Mouse (Mus musculus): ENCODE data around the gene Mon2. TPM values are rescaled to one million over a fixed set of nuclear protein-coding genes. Genes with fewer than 3 reads are reported as not detected.
A peak's percentile ranks its signal among the peaks of the same experiment; 100 is the strongest.

Gene Mon2
- total and polyA plus RNA-seq, 3 experiments, result 33.8 to 38.6 TPM; not detected in 1

- Histone ChIP-seq H3K79me2 (ENCODE audit: control insufficient read depth, insufficient read depth, low read length, poor library complexity) (no peaks in the 10 kb centered on the region), H3K9me3 (replicated peaks; ENCODE audit: insufficient read depth, low read length) (no peaks in the 10 kb centered on the region), H3K27me3 (ENCODE audit: control insufficient read depth in 1 of 2, insufficient read depth in 2 of 2, low read length in 2 of 2) (no peaks in the 10 kb centered on the region), H3K4me3 (ENCODE audit: control insufficient read depth in 1 of 2, insufficient read depth in 1 of 2, low read depth in 2 of 2, low read length in 2 of 2) (no peak overlapping the region), H3K9ac (ENCODE audit: control insufficient read depth, low read depth, low read length, poor library complexity, severe bottlenecking) (no peak overlapping the region), H3K36me3 (ENCODE audit: control insufficient read depth in 1 of 2, insufficient read depth in 2 of 2, low read length in 2 of 2) (no peaks in the 10 kb centered on the region; a peak in 1 of 4 replicates), H3K27ac (ENCODE audit: control insufficient read depth, low read depth, low read length) (no peak overlapping the region), H3K4me1 (ENCODE audit: control insufficient read depth in 1 of 2, insufficient read depth in 2 of 2, low read length in 2 of 2) (no peaks in the 10 kb centered on the region)
- no peak for DNase-seq (ENCODE audit: low read depth, low spot score)
- TF ChIP-seq MYC (IDR thresholded peaks at IDR 0.05; ENCODE audit: low read depth, low read length), result no peak
- no peak for TF ChIP-seq POLR2A (IDR thresholded peaks at IDR 0.05; ENCODE audit: control insufficient read depth in 1 of 2, insufficient read depth in 1 of 2, low read depth in 1 of 2, low read length in 2 of 2, poor library complexity in 1 of 2)
- TF ChIP-seq USF2 (IDR thresholded peaks at IDR 0.05; ENCODE audit: borderline replicate concordance in 1 of 2, insufficient read depth in 1 of 2, low read depth in 1 of 2, low read length in 2 of 2), result no peak
- TF ChIP-seq MEF2A (IDR thresholded peaks at IDR 0.05; ENCODE audit: extremely low read depth, insufficient replicate concordance, low read depth, low read length, poor library complexity, severe bottlenecking), result no peak
- no peak for TF ChIP-seq MAX (IDR thresholded peaks at IDR 0.05; ENCODE audit: low read length)
- TF ChIP-seq TBP (IDR thresholded peaks at IDR 0.05; ENCODE audit: low read depth, low read length), result no peak
- TF ChIP-seq EP300 (IDR thresholded peaks at IDR 0.05; ENCODE audit: low read depth in 1 of 2, low read length in 2 of 2), result no peak
- TF ChIP-seq ZKSCAN1 (IDR thresholded peaks at IDR 0.05; ENCODE audit: low read depth, low read length), result no peak
- TF ChIP-seq ELF1 (IDR thresholded peaks at IDR 0.05; ENCODE audit: low read depth, low read length), result no peak
- no peak for TF ChIP-seq POLR2AphosphoS2 (IDR thresholded peaks at IDR 0.05; ENCODE audit: low read length)
- TF ChIP-seq MXI1 (IDR thresholded peaks at IDR 0.05; ENCODE audit: low read depth, low read length), result no peak
- no peak for TF ChIP-seq CHD2 (IDR thresholded peaks at IDR 0.05; ENCODE audit: low read length)
- no peak for TF ChIP-seq ZNF384 (IDR thresholded peaks at IDR 0.05; ENCODE audit: low read depth, low read length)
- no peak for TF ChIP-seq RAD21 (IDR thresholded peaks at IDR 0.05; ENCODE audit: low read depth, low read length)
- no peak for TF ChIP-seq NRF1 (IDR thresholded peaks at IDR 0.05; ENCODE audit: insufficient read depth, low read depth, low read length, poor library complexity, severe bottlenecking)
- no peak for TF ChIP-seq UBTF (IDR thresholded peaks at IDR 0.05; ENCODE audit: borderline replicate concordance, insufficient read depth, low read depth, low read length)
- no peak for TF ChIP-seq ZC3H11A (IDR thresholded peaks at IDR 0.05; ENCODE audit: low read depth, low read length)
- TF ChIP-seq ETS1 (IDR thresholded peaks at IDR 0.05; ENCODE audit: low read depth, low read length), result no peak
These were observed 31.8 kb upstream of the Mon2 start for GRCm38 (mm10) chr10:123108121-123108520.

GRCm38 (mm10) chr10:123101303-123101702 is 25.0 kb upstream of the Mon2 start:
- Histone ChIP-seq H3K79me2 (ENCODE audit: control insufficient read depth, insufficient read depth, low read length, poor library complexity) (no peaks in the 10 kb centered on the region), H3K9me3 (replicated peaks; ENCODE audit: insufficient read depth, low read length) (no peaks in the 10 kb centered on the region), H3K27me3 (ENCODE audit: control insufficient read depth in 1 of 2, insufficient read depth in 2 of 2, low read length in 2 of 2) (no peaks in the 10 kb centered on the region), H3K27ac (ENCODE audit: control insufficient read depth, low read depth, low read length) (no peak overlapping the region), H3K4me1 (ENCODE audit: control insufficient read depth in 1 of 2, insufficient read depth in 2 of 2, low read length in 2 of 2) (peaks cover 3 to 4% of the 10 kb centered on the region in 2 experiments; a peak in 2 of 4 replicates), H3K4me3 (ENCODE audit: control insufficient read depth in 1 of 2, insufficient read depth in 1 of 2, low read depth in 2 of 2, low read length in 2 of 2) (no peak overlapping the region), H3K36me3 (ENCODE audit: control insufficient read depth in 1 of 2, insufficient read depth in 2 of 2, low read length in 2 of 2) (peaks cover 0 to 2% of the 10 kb centered on the region in 2 experiments; a peak in 2 of 4 replicates), H3K9ac (ENCODE audit: control insufficient read depth, low read depth, low read length, poor library complexity, severe bottlenecking) (no peak overlapping the region)
- DNase-seq (ENCODE audit: low read depth, low spot score), result peak; percentile 56
- TF ChIP-seq ZKSCAN1 (IDR thresholded peaks at IDR 0.05; ENCODE audit: low read depth, low read length) (no peak), NRF1 (IDR thresholded peaks at IDR 0.05; ENCODE audit: insufficient read depth, low read depth, low read length, poor library complexity, severe bottlenecking) (no peak), POLR2A (IDR thresholded peaks at IDR 0.05; ENCODE audit: control insufficient read depth in 1 of 2, insufficient read depth in 1 of 2, low read depth in 1 of 2, low read length in 2 of 2, poor library complexity in 1 of 2) (no peak), USF2 (IDR thresholded peaks at IDR 0.05; ENCODE audit: borderline replicate concordance in 1 of 2, insufficient read depth in 1 of 2, low read depth in 1 of 2, low read length in 2 of 2) (no peak), SIN3A (IDR thresholded peaks at IDR 0.05; ENCODE audit: low read length) (peak; percentile 63), MAZ (IDR thresholded peaks at IDR 0.05; ENCODE audit: low read depth, low read length) (no peak), UBTF (IDR thresholded peaks at IDR 0.05; ENCODE audit: borderline replicate concordance, insufficient read depth, low read depth, low read length) (no peak), KAT2A (conservative IDR thresholded peaks at IDR 0.05; ENCODE audit: low read depth, low read length) (no peak), ELF1 (IDR thresholded peaks at IDR 0.05; ENCODE audit: low read depth, low read length) (0 out of 2 replicates have a peak, but pooled peaks have one; percentile 46), MAFK (IDR thresholded peaks at IDR 0.05; ENCODE audit: borderline replicate concordance, low read depth, low read length) (no peak), POLR2AphosphoS5 (IDR thresholded peaks at IDR 0.05; ENCODE audit: borderline replicate concordance, low read depth, low read length) (no peak), MYB (IDR thresholded peaks at IDR 0.05; ENCODE audit: low read depth, low read length) (no peak), MYC (IDR thresholded peaks at IDR 0.05; ENCODE audit: low read depth, low read length) (peak; percentile 63), ETS1 (IDR thresholded peaks at IDR 0.05; ENCODE audit: low read depth, low read length) (no peak), TCF12 (IDR thresholded peaks at IDR 0.05; ENCODE audit: low read depth, low read length) (no peak), GATA1 (IDR thresholded peaks at IDR 0.05; ENCODE audit: low read depth, low read length) (no peak; the same call in 1 of the 2 replicates), EP300 (IDR thresholded peaks at IDR 0.05; ENCODE audit: low read depth in 1 of 2, low read length in 2 of 2) (0 out of 4 replicates have a peak, but pooled peaks of 1 of the 2 experiments have one; percentile 23), MAX (IDR thresholded peaks at IDR 0.05; ENCODE audit: low read length) (0 out of 2 replicates have a peak, but pooled peaks have one; percentile 47), ZC3H11A (IDR thresholded peaks at IDR 0.05; ENCODE audit: low read depth, low read length) (no peak), SMC3 (IDR thresholded peaks at IDR 0.05; ENCODE audit: low read depth, low read length) (no peak), JUND (IDR thresholded peaks at IDR 0.05; ENCODE audit: low read depth, low read length) (no peak)
